Mouse (Mus musculus) forebrain, embryonic 14.5 days (tissue): ENCODE results near the gene Gm20388. TPM values are rescaled to one million over a fixed set of nuclear protein-coding genes. Genes with fewer than 3 reads are reported as not detected.
A peak's percentile ranks its signal among the peaks of the same experiment; 100 is the strongest.

ENCODE experiments used
- ATAC-seq: fragments of 200-750 bp; cut with Nextera tagmentation; 2 replicates; pipeline ENCODE4 v1.8.0; 2017; ENCODE audit warnings: mild to moderate bottlenecking, moderate library complexity
- DNase-seq: peaks from one replicate; pipeline ENCODE4 v3.0.0-alpha.2; 2015; ENCODE audit warnings: low spot score
- H3K27ac ChIP-seq: fragments of 300-500 bp; sonication (generic); 2 replicates; pipeline ENCODE4 v1.5.1; 2014; ENCODE audit warnings: low read depth, mild to moderate bottlenecking, control low read depth, low read length, moderate library complexity
- H3K27me3 ChIP-seq: fragments of 300-500 bp; sonication (generic); replicated peaks from 2 replicates; pipeline ENCODE4 v1.6.1; 2014; ENCODE audit warnings: low read length, control low read depth, mixed read lengths; ENCODE audit not compliant: control insufficient read depth, insufficient read depth
- H3K36me3 ChIP-seq: fragments of 300-500 bp; sonication (generic); 2 replicates; pipeline ENCODE4 v1.6.1; 2014; ENCODE audit warnings: low read length, control low read depth; ENCODE audit not compliant: control insufficient read depth, insufficient read depth
- H3K4me1 ChIP-seq: fragments of 300-500 bp; sonication (generic); 2 replicates; pipeline ENCODE4 v1.6.1; 2014; ENCODE audit warnings: antibody characterized with exemption, low read length, control low read depth; ENCODE audit not compliant: control insufficient read depth, insufficient read depth
- H3K4me2 ChIP-seq: fragments of 300-500 bp; sonication (generic); 2 replicates; pipeline ENCODE4 v1.6.1; 2014; ENCODE audit warnings: mild to moderate bottlenecking, control low read depth, low read length
- H3K4me3 ChIP-seq: fragments of 300-500 bp; sonication (generic); 2 replicates; pipeline ENCODE4 v1.5.1; 2014; ENCODE audit warnings: low read depth, low read length, control low read depth
- H3K9ac ChIP-seq: fragments of 300-500 bp; sonication (generic); 2 replicates; pipeline ENCODE4 v1.6.1; 2014; ENCODE audit warnings: mild to moderate bottlenecking, low read length, control low read depth, moderate library complexity
- H3K9me3 ChIP-seq: fragments of 300-500 bp; sonication (generic); replicated peaks from 2 replicates; pipeline ENCODE4 v1.6.1; 2016; ENCODE audit warnings: low read length, control low read depth, mixed read lengths; ENCODE audit not compliant: control insufficient read depth
- WGBS: fragments of 180-500 bp; shearing (Covaris S2); extraction: QIAGEN DNeasy Blood & Tissue Kit; methylation state at CpG from one replicate; pipeline ENCODE4 v1.1.7; 2014; 5-methylcytosine and 5-hydroxymethylcytosine counted together
- polyA plus RNA-seq: library from polyadenylated mRNA; unstranded; fragments of >200 nt; fragmentation: Nextera tagmentation; extraction: Ambion mirVana; gene quantifications from 2 replicates; pipeline ENCODE4 v1.2.1, GENCODE M21; 2014

Gm20388 gene
- polyA plus RNA-seq, 1 experiment from 2014 or later = 7.4 TPM

- 85% methylated on average over 6 of the region's 6 CpGs for WGBS
- Histone ChIP-seq H3K36me3 (no peaks in the 10 kb centered on the region), H3K27ac (no peak overlapping the region), H3K4me3 (no peak overlapping the region), H3K4me2 (no peak overlapping the region), H3K9me3 (no peaks in the 10 kb centered on the region), H3K27me3 (peaks cover 5% of the 10 kb centered on the region), H3K4me1 (0 out of 2 replicates have a peak, but pooled peaks cover 6% of the 10 kb centered on the region), H3K9ac (no peak overlapping the region)
- DNase-seq (no peak), ATAC-seq (no peak)
Measured at GRCm38 (mm10) chr8:120119931-120120330, 209.3 kb downstream of the Gm20388 start.

GRCm38 (mm10) chr8:120120951-120121350 lies 210.3 kb downstream of the Gm20388 start:
- no peak for ATAC-seq
- no peak overlapping the region for H3K9ac ChIP-seq
- no peak for DNase-seq
- H3K27me3 ChIP-seq = no peaks in the 10 kb centered on the region
- H3K9me3 ChIP-seq = no peaks in the 10 kb centered on the region
- H3K36me3 ChIP-seq = no peaks in the 10 kb centered on the region
- no peak overlapping the region for H3K27ac ChIP-seq
- no peak overlapping the region for H3K4me2 ChIP-seq
- 0 out of 2 replicates have a peak, but pooled peaks cover 8% of the 10 kb centered on the region for H3K4me1 ChIP-seq
- no peak overlapping the region for H3K4me3 ChIP-seq
- 72% methylated on average over 5 of the region's 5 CpGs for WGBS

- Histone ChIP-seq H3K4me1 (0 out of 2 replicates have a peak, but pooled peaks cover 8% of the 10 kb centered on the region), H3K9ac (no peak overlapping the region), H3K4me3 (no peak overlapping the region), H3K36me3 (no peaks in the 10 kb centered on the region), H3K27me3 (no peaks in the 10 kb centered on the region), H3K9me3 (no peaks in the 10 kb centered on the region), H3K4me2 (no peak overlapping the region), H3K27ac (no peak overlapping the region)
- DNase-seq (no peak), ATAC-seq (no peak)
- 57% methylated on average over 6 of the region's 6 CpGs for WGBS
Measured at GRCm38 (mm10) chr8:120124261-120124660, 213.6 kb downstream of the Gm20388 start.

- no peak overlapping the region for H3K4me2 ChIP-seq
- DNase-seq (peak; percentile 36), ATAC-seq (no peak)
- H3K27me3 ChIP-seq = no peaks in the 10 kb centered on the region
- H3K9ac ChIP-seq = no peak overlapping the region
- no peak overlapping the region for H3K4me3 ChIP-seq
- no peaks in the 10 kb centered on the region for H3K9me3 ChIP-seq
- H3K36me3 ChIP-seq = no peaks in the 10 kb centered on the region
- 0 out of 2 replicates have a peak overlapping the region, but pooled peaks have one; percentile 30 for H3K27ac ChIP-seq
- WGBS = 52% methylated on average over 7 of the region's 7 CpGs
- H3K4me1 ChIP-seq = 0 out of 2 replicates have a peak, but pooled peaks cover 8% of the 10 kb centered on the region
Measured at GRCm38 (mm10) chr8:120124836-120125389, 214.3 kb downstream of the Gm20388 start.

DNA sequence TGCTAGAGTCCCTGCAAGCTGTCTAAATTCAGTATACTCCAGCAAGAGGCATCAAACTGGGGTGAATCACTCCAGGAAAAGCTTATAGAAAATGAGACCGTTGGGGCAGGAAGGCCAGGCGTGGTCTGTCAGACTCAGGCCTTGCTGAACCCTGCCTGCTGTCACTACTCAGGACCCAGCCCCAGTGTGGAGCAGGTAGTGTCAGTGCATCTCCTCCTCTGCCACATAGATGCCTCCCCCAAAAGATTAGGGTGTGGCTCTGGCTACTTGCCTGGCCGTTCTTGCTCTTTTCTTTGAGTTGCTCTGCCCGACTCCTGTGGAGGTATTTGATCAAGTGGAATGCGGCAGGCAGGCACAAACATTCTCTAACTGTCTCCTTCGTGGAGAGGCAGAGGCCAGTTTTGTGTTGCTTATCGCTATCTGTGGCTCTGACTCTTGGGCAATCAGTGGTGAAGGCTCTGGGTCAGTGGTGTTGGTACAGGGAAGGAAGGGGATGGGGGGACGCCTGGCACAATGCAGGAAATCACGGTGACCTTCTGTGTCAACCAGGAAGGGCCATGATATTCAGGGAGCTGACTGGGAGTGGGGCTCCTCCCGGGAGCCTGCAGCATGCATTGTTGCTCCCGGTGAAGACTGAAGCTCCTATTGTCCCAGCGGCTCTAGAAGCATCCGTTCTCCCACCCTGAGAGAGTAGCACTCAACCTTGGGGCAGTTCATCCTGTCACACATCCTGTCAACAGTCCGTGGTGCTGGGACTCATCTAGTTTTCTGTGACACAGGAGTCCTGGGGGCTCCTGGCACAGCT lies 215.9 kb downstream of the Gm20388 start:
- Histone ChIP-seq H3K36me3 (no peaks in the 10 kb centered on the region), H3K4me3 (no peak overlapping the region), H3K27me3 (no peaks in the 10 kb centered on the region), H3K9me3 (no peaks in the 10 kb centered on the region), H3K27ac (no peak overlapping the region), H3K9ac (no peak overlapping the region), H3K4me2 (no peak overlapping the region), H3K4me1 (0 out of 2 replicates have a peak, but pooled peaks cover 5% of the 10 kb centered on the region)
- WGBS = 28% methylated on average over 14 of the region's 14 CpGs
- no peak for ATAC-seq
- DNase-seq = no peak

DNA sequence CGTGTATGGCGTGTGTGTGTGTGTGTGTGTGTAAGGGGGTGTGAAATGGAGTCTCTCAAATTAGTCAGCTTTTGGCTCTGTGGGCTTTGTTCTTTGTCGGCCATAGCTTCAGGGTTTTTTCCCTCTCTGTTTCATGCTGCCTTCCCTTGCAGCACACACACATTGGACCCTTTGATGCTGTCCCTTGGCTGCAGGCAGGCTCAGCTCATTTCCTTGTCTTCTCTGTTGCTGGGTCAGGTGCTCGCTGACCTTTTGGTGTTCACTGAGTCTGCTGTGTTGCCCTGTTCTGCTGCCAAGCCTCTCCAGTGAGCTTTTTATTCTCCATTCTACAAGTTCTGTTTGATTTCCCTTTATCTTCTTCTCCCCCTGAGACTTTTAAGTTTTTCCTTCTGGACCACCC lies 218.9 kb downstream of the Gm20388 start:
- WGBS = 46% methylated on average over 4 of the region's 4 CpGs
- H3K36me3 ChIP-seq = no peaks in the 10 kb centered on the region
- no peak overlapping the region for H3K9ac ChIP-seq
- H3K4me3 ChIP-seq = no peak overlapping the region
- H3K27ac ChIP-seq = no peak overlapping the region
- H3K9me3 ChIP-seq = no peaks in the 10 kb centered on the region
- H3K27me3 ChIP-seq = no peaks in the 10 kb centered on the region
- DNase-seq = peak; percentile 43
- no peak overlapping the region for H3K4me2 ChIP-seq
- 0 out of 2 replicates have a peak, but pooled peaks cover 5% of the 10 kb centered on the region for H3K4me1 ChIP-seq
- ATAC-seq = peak; percentile 54

DNA sequence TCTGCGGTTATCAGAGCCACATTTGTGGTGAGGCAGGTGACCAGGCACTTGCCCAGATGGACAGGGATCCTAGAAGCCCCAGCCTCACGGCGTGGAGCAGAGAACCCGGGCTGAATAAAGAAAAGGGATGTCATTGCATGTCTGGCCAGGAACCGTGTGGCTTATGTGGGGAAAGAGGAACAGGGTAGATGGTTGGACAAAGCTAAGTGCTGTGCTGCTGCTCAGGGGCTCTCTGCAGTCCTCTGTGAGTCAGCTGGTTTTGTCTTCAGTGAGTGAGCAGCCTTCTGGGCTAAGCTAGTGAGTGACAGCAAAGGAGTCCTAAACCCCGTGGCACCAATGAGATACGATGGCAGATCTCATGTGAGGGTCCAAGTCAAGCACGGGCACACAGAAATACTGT lies 220.5 kb downstream of the Gm20388 start:
- ATAC-seq (no peak), DNase-seq (no peak)

GRCm38 (mm10) chr8:120133169-120133568 lies 222.5 kb downstream of the Gm20388 start:
- no peaks in the 10 kb centered on the region for H3K9me3 ChIP-seq
- no peaks in the 10 kb centered on the region for H3K27me3 ChIP-seq
- H3K27ac ChIP-seq = no peak overlapping the region
- H3K4me3 ChIP-seq = no peak overlapping the region
- DNase-seq (no peak), ATAC-seq (no peak)
- 81% methylated on average over 7 of the region's 7 CpGs for WGBS
- peaks cover 11% of the 10 kb centered on the region; the same call in 1 of the 2 replicates for H3K4me1 ChIP-seq
- no peaks in the 10 kb centered on the region for H3K36me3 ChIP-seq
- no peak overlapping the region for H3K4me2 ChIP-seq
- no peak overlapping the region for H3K9ac ChIP-seq

More for the DNA sequence above, 220.5 kb downstream of the Gm20388 start:
- Histone ChIP-seq H3K9me3 (no peaks in the 10 kb centered on the region), H3K4me1 (peaks cover 5% of the 10 kb centered on the region; the same call in 1 of the 2 replicates), H3K4me2 (no peak overlapping the region), H3K4me3 (no peak overlapping the region), H3K36me3 (no peaks in the 10 kb centered on the region), H3K27me3 (no peaks in the 10 kb centered on the region), H3K27ac (no peak overlapping the region), H3K9ac (no peak overlapping the region)
- WGBS = 85% methylated on average over 8 of the region's 8 CpGs

- Histone ChIP-seq H3K9me3 (no peaks in the 10 kb centered on the region), H3K4me2 (no peak overlapping the region), H3K27ac (no peak overlapping the region), H3K4me1 (peaks cover 11% of the 10 kb centered on the region; the same call in 1 of the 2 replicates), H3K9ac (no peak overlapping the region), H3K27me3 (no peaks in the 10 kb centered on the region), H3K36me3 (no peaks in the 10 kb centered on the region), H3K4me3 (no peak overlapping the region)
- WGBS = 89% methylated on average over 7 of the region's 7 CpGs
- no peak for ATAC-seq
- DNase-seq = no peak
Measured at GRCm38 (mm10) chr8:120135687-120136086, 225.0 kb downstream of the Gm20388 start.
